Mouse (Mus musculus) cerebellum, postnatal 14 days (tissue): ENCODE results near the gene Pbxip1.

Experiments
- DNase-seq, 2 experiments: peaks; one replicate each; pipeline ENCODE4 v3.0.0; 2021; ENCODE audit warnings: mixed read lengths in 2 of 2

Gene Pbxip1

DNA sequence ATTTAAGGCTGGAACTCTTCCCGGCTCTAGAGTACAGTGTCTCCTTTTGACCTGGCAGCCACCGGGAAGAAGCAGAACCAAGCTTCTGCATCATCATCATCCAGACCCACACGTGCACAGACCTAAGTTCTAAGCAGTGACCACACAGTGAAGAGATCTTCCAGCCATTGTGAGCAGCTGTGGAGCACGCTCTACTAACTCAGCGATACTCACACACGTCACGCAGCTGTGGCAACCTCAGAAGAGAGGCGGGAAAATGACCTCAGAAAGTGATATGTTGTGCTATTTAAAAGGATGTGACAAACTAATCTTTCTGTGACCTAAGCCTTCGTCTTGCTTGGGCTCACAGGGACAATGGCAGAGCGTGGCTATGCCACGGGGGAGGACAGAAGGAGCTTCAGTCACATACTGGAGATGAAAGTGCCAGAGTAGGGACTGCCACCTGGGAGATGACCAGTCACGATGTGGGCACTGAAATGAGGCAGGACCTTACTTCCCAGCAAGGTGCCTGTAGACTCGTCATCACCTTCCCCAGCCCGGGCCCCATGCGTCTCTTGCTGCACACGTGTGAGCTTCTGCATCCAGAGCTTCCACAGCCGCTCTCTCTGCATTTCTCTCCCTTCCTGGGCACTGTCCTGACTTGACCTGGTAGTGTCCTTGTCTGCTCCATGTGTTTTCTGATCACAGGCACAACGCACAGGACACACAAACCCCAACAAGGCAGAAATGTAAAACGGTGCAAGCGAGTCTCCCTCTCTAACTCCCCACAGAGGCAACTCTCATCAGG lies 50.6 kb downstream of the Pbxip1 start:
- DNase-seq: no peak

DNA sequence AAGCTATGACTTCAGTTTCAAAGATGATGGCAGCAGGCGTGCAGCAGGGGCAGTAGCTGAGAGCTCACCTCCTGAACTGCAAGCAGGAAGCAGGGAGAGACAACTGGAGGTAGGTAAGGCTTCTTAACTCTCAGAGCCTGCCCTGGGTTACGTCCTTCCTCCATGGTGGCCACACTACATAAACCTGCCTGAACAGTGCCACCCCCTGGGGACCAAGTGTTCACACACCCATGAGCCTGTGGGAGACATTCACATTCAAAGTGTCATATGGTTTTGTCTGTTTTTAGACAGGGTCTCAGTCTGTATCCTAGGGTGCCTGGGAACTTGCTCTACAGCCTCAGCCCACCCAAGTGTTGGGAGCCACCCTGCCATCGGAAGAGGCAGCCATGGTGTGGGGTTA lies 54.3 kb downstream of the Pbxip1 start:
- DNase-seq: no peak

DNA sequence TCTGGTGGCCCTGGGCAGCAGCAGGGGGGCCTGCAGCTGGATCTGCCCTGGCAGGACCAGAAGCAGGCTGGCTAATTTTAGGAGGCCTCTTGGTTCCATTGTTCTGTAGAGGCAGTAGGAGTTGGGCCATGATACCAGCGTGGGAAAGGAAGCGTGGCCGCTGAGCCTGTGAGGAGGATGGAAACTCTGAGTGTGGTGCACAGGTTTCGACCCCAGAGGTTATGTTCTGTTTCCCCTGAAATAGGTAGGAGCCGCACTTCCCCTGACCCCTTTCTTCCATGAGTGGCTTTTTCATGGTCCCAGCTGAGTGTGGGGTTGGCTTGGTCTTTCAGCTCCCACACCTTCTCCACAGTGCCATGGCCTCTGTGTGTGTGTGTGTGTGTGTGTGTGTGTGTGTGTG lies 55.1 kb downstream of the Pbxip1 start:
- DNase-seq: no peak

DNA sequence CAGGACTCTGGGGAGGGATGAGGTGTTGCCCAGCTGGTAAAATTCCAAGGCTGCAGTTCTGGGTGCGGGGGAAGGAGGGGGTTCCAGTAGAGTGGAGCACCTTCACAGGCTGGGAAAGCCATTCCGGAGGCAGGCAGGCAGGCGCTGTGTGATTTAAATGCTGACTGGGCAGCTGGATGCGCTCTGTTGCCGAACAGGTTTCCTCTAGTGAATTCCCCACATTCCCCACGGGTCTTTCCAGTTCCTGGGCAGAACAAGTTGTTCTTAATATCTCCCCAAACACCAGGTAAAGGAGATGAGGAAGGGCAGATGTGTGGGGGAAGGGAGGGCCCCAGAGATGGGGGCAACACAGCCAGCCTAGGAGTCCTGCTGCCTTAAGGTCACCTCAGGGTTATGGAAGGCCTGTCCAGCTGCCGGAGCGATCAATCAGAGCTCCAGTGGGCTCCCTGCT lies 56.2 kb downstream of the Pbxip1 start:
- DNase-seq: no peak

DNA sequence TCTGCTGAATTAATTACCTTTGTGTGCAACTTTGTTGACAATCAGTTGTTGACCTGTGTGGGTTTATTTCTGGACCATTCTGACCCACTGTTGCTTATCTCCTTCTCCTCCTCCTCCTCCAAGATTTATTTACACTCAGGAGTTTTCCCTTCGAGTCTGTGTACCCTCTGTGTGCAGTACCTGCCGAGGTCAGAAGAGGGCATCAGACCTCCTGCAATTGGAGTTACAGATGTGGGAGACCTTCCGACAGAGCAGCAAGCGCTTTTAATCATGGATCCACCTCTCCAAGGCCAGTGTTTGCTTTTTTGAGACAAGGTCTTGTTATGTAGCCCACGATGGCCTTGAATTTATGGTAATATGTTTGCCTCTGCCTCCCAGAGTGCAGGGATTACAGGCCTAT lies 58.1 kb downstream of the Pbxip1 start:
- no peak for DNase-seq

DNA sequence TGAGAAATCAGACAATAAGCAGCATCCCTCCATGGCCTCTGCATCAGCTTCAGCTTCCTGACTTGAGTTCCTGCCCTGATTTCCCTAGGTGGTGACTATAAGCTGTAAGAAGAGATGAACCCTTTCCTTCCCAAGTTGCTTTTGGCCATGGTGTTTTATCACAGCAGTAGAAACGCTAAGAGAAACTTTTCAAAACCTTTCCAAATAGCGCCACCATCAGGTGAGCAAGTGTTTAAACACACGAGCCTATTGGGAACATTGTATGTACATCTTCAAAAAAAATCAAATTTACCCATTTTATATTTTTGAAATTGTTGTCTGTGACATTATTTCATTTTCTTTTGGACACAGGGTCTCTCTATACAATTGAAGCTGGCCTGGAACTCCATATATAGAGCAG lies 59.9 kb downstream of the Pbxip1 start:
- DNase-seq: no peak

DNA sequence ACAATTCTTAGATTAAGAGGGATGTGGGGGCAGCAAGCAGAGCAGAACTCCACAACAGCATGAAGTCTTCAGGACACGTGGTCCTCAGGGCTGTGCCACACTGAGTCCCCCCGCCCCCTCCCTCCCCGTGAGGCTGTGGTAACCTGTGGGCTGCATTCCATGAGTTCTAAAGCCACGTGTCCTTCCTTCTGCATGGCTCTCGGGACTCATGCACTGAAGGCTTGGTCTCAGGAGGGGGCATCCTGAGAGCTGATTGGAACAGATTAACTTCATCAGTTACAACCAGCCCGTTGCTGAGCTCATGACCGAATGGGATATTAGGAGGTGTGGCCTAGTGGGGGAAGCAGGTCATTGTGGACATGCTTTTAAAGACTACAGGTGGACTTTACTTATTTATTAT lies 63.2 kb downstream of the Pbxip1 start:
- no peak for DNase-seq
